Mouse (Mus musculus): ENCODE data around the gene Hdlbp.

DNA sequence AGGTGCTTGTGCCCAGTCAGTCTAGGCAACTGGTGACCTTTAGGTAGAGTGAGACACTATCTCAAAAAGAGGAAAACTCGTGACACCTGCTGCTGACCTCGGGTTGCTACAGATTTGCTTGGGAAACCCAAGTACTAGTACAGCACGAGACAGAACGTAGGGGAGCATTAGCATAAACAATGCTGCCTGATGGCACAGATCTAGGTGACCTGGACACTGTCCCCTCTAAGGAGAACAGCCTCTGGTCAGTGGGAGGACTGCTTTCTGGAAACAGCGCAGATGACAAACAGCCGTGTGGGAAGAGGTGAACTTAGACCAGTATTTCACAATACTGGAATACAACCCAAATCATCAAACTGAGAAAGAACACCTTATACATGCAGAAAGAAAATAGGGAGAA lies 46.5 kb downstream of the Hdlbp start:
- TF ChIP-seq GATA1 (IDR thresholded peaks at IDR 0.05; ENCODE audit: borderline replicate concordance, low read length) (no peak), FLI1 (IDR thresholded peaks at IDR 0.05; ENCODE audit: low read length) (no peak)

All from megakaryocyte, embryonic 14.5 days (primary cell).